ENCODE assay signal across 8 mouse cellular contexts in genomic region chr4:53630963-53631315, GRCm38 (mm10). TPM values are rescaled to one million over a fixed set of nuclear protein-coding genes. Genes with fewer than 3 reads are reported as not detected.
A peak's percentile ranks its signal among the peaks of the same experiment; 100 is the strongest.
DNase-seq lines count a peak whose midpoint lies in the region; ATAC-seq lines count a peak whose summit lies in the region.

No protein-coding gene starts in this region.

- no peaks in the 10 kb centered on the region for H3K27me3 ChIP-seq in limb, embryonic 13.5 days
- H3K27me3 ChIP-seq in stomach, embryonic 15.5 days (replicated peaks), result no peaks in the 10 kb centered on the region

- H3K4me1 ChIP-seq in limb, embryonic 13.5 days, result peaks cover 15% of the 10 kb centered on the region
- 0 out of 2 replicates have a peak, but pooled peaks cover 2% of the 10 kb centered on the region for H3K4me1 ChIP-seq in stomach, embryonic 15.5 days

- peak overlapping the region; percentile 85 for H3K9ac ChIP-seq in limb, embryonic 13.5 days
- H3K9ac ChIP-seq in stomach, embryonic 15.5 days, result peak overlapping the region; percentile 60

- no peaks in the 10 kb centered on the region for H3K36me3 ChIP-seq in limb, embryonic 13.5 days
- H3K36me3 ChIP-seq in stomach, embryonic 15.5 days, result no peaks in the 10 kb centered on the region

- peak overlapping the region; percentile 75 for H3K4me3 ChIP-seq in limb, embryonic 13.5 days
- H3K4me3 ChIP-seq in stomach, embryonic 15.5 days (replicated peaks), result peak overlapping the region; percentile 74

- WGBS in limb, embryonic 13.5 days, result 7% methylated on average over 12 of the region's 12 CpGs
- WGBS in stomach, embryonic 15.5 days, result 10% methylated on average over 12 of the region's 12 CpGs

- H3K4me2 ChIP-seq in limb, embryonic 13.5 days (replicated peaks), result peak overlapping the region; percentile 77
- peak overlapping the region; percentile 78 for H3K4me2 ChIP-seq in stomach, embryonic 15.5 days

- ATAC-seq in frontal cortex, adult (ENCODE audit: low TSS enrichment), result peak; percentile 62
- peak; percentile 48 for ATAC-seq in limb, embryonic 13.5 days (ENCODE audit: low FRiP score, low read depth)
- no peak for ATAC-seq in stomach, embryonic 15.5 days (ENCODE audit: insufficient read depth, low FRiP score, low read depth)

- H3K27ac ChIP-seq in limb, embryonic 13.5 days, result 0 out of 2 replicates have a peak overlapping the region, but pooled peaks have one; percentile 33
- peak overlapping the region; percentile 59; the same call in 1 of the 2 replicates for H3K27ac ChIP-seq in stomach, embryonic 15.5 days

- DNase-seq in frontal cortex, adult 2 months (ENCODE audit: extremely low spot score in 1 of 2, low spot score in 1 of 2), result no peak
- DNase-seq in retina, postnatal 7 days (ENCODE audit: low read depth, low spot score), result peak; percentile 16
- no peak for DNase-seq in retina, postnatal 1 day
- no peak for DNase-seq in natural killer cell, adult 2 months (ENCODE audit: low spot score in 2 of 2)
- no peak for DNase-seq in ovary, postnatal 14 days (ENCODE audit: low spot score)

- no peaks in the 10 kb centered on the region for H3K9me3 ChIP-seq in limb, embryonic 13.5 days
- H3K9me3 ChIP-seq in stomach, embryonic 15.5 days, result no peaks in the 10 kb centered on the region

RNA-seq across cellular contexts. Expression of gene Fsd1l, which starts 0.3 kb away (rescaled TPM):
- 12.0 and 12.9 TPM in 2 replicates for polyA plus RNA-seq in frontal cortex, adult 2 months (2012; rRNA removed)
- polyA plus RNA-seq in limb, embryonic 13.5 days (2015; fragmentation: Nextera tagmentation; extraction: Ambion mirVana), result 16.8 and 17.4 TPM in 2 replicates
- polyA plus RNA-seq in stomach, embryonic 15.5 days (2015; fragmentation: Nextera tagmentation; extraction: Ambion mirVana), result 11.0 and 11.7 TPM in 2 replicates
